Mouse (Mus musculus) spleen, postnatal 36 days (tissue): Measurements from ENCODE around the gene Macrod2.

Experiments used
- DNase-seq, 2 experiments: peaks; one replicate each; pipeline ENCODE4 v3.0.0; 2022; ENCODE audit warnings: low spot score in 2 of 2, mixed read lengths in 1 of 2

Gene Macrod2

GRCm38 (mm10) chr2:141301030-141301429, 905.9 kb downstream of the Macrod2 start:
- no peak for DNase-seq

- no peak for DNase-seq
Measured at GRCm38 (mm10) chr2:141308406-141308805, 913.3 kb downstream of the Macrod2 start.

- no peak for DNase-seq
Measured at GRCm38 (mm10) chr2:141312136-141312948, 917.2 kb downstream of the Macrod2 start.

- no peak for DNase-seq
Measured at GRCm38 (mm10) chr2:141315349-141315748, 920.2 kb downstream of the Macrod2 start.

GRCm38 (mm10) chr2:141323956-141324460, 928.9 kb downstream of the Macrod2 start:
- DNase-seq = no peak

GRCm38 (mm10) chr2:141327296-141327695, 932.2 kb downstream of the Macrod2 start:
- no peak for DNase-seq

- DNase-seq = no peak
Measured at GRCm38 (mm10) chr2:141337708-141338107, 942.6 kb downstream of the Macrod2 start.

- no peak for DNase-seq
Measured at GRCm38 (mm10) chr2:141343988-141344535, 949.0 kb downstream of the Macrod2 start.

GRCm38 (mm10) chr2:141352623-141353022, 957.5 kb downstream of the Macrod2 start:
- DNase-seq = no peak

GRCm38 (mm10) chr2:141388632-141389031, 993.5 kb downstream of the Macrod2 start:
- DNase-seq = no peak

GRCm38 (mm10) chr2:141391229-141391628, 996.1 kb downstream of the Macrod2 start:
- no peak for DNase-seq

GRCm38 (mm10) chr2:141394806-141395205, 999.7 kb downstream of the Macrod2 start:
- no peak for DNase-seq

GRCm38 (mm10) chr2:141408766-141409165, 1013.7 kb downstream of the Macrod2 start:
- no peak for DNase-seq

- no peak for DNase-seq
Measured at GRCm38 (mm10) chr2:141416436-141416835, 1021.3 kb downstream of the Macrod2 start.

- no peak for DNase-seq
Measured at GRCm38 (mm10) chr2:141416855-141417544, 1021.9 kb downstream of the Macrod2 start.

- no peak for DNase-seq
Measured at GRCm38 (mm10) chr2:141419806-141420205, 1024.7 kb downstream of the Macrod2 start.

- DNase-seq = no peak
Measured at GRCm38 (mm10) chr2:141434084-141434483, 1039.0 kb downstream of the Macrod2 start.

GRCm38 (mm10) chr2:141434731-141435570, 1039.8 kb downstream of the Macrod2 start:
- no peak for DNase-seq

GRCm38 (mm10) chr2:141441896-141442295, 1046.8 kb downstream of the Macrod2 start:
- DNase-seq = no peak

- DNase-seq = no peak
Measured at GRCm38 (mm10) chr2:141449078-141449680, 1054.1 kb downstream of the Macrod2 start.

- no peak for DNase-seq
Measured at GRCm38 (mm10) chr2:141463946-141464345, 1068.8 kb downstream of the Macrod2 start.
